Mouse (Mus musculus) gastrocnemius, postnatal 36 days (tissue): Measurements from ENCODE around the gene Tmem151b. TPM values are rescaled to one million over a fixed set of nuclear protein-coding genes. Genes with fewer than 3 reads are reported as not detected.

Experiments used
- DNase-seq, 2 experiments: peaks; one replicate each; pipeline ENCODE4 v3.0.0; 2022
- intact Hi-C: fragments of 180-260 bp; cut with DNase I; formaldehyde crosslinking; loops from one replicate; pipeline ENCODE4 v1.15.1; 2025
- total RNA-seq, 2 experiments: library from RNA; stranded (reverse); gene quantifications; 2 replicates each; pipeline ENCODE4 v1.2.3; 2021

Tmem151b gene
- total RNA-seq, 2 experiments from 2014 or later, result 0.13 TPM; not detected in 1

DNA sequence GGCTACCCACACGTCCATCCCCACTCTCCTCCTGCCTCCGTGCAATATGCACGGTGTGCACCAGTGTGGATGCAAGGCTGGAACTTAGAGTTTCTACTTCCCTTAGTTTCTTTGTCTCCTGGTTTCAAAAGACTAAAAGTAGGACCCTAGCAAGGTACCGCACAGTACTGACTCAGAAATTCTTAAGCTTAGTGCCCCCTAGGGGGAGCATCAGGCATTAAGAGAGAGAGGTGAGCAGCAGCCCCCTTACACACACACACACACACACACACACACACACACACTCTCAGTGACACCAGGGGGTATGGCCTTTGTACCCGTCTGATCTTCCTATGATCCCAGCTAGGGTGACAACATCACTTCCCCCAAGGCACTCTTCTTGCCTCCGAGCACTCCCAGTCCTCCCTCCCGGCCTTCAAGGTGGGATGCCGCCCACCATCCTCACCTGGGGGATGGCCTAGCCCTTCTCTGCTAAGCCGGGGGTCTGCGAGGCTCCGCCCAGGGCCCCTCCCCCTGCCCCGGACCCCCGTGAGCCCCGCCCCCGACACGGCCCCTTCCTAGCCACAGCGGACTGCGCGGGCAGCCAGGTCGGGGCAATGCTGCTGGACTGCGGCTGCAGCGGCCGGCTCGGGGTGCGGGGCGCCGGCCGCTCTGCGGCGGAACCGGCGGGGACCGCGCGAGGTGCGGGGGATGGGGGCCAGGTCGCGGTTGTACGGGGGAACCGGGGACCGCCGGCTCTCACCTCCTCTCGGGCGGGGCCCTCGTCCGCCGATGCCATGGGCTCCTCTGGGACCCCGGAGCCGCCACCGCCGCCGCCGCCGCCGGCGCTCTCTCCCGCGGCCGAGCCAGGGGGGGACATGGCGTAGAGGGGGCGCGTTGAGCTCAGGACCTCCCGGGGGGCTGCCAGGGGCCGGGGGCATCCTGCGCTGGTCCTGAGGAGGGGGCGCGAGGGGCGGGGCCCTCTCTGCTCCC is 650 bp downstream of the Tmem151b start:
- DNase-seq, result no peak
- intact Hi-C loops, result no loop called here

DNA sequence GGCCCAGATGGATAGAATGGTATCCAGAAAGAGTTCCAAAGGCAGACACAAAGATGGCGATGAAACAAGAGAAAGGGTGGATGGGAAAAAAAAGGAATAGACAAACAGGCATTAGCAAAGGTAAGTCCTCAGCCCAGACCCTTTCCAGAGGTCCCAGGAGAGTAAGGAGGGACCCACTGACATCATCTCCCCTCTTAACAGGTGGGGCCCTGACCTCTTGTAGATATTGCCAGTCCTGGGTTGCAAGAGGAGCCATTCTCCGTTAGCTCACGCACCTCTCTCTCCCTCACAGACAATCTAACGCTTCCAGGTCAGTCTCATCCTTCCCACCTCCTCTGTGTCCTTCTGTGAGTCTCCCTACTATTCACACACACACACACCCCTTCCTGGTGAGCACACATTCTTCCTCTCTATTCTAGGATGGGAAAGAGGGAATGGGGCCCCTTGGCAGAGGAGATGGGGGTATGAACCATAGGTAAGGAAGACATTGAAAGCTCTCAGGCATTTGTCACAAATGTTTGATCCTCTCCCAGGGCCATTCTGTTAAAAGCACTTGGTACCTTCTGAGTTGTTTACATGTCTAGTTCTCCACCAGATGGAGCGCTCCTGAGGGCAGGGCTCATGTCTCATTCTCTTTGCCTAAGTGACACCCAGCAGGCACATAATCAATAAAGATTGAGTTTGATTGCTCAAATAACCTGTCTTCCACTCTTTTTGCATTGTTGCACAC is 1.9 kb downstream of the Tmem151b start:
- intact Hi-C loops, result no loop called here
- no peak for DNase-seq

DNA sequence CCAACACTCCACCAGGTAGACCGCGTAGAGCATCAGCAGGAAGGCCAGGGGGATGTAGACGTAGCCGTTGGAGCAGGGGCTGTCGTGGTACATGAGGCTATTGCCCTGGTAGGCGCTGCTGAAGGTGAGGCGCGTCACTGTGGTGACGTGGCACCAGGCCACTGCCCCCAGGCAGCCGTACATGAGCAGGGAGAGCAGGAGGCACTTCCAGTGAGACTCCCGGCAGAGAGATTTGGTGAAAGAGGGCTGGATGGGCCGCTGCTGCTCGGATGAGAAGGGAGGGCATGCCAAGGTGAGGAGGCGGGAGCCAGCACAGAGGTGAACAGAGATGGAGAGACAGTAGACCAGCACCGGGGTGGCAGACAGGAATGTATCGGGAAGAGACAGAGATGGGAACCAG is 2.5 kb downstream of the Tmem151b start:
- no peak for DNase-seq
- intact Hi-C loops, result no loop called here

- no peak for DNase-seq
- intact Hi-C loops, result no loop called here
These were observed 4.1 kb downstream of the Tmem151b start for GRCm38 (mm10) chr17:45545278-45545961.

- DNase-seq, result no peak
- intact Hi-C loops, result no loop called here
These were observed 4.6 kb downstream of the Tmem151b start for GRCm38 (mm10) chr17:45544873-45545277.

- intact Hi-C loops, result no loop called here
- no peak for DNase-seq
These were observed 5.2 kb downstream of the Tmem151b start for GRCm38 (mm10) chr17:45544001-45544872.

DNA sequence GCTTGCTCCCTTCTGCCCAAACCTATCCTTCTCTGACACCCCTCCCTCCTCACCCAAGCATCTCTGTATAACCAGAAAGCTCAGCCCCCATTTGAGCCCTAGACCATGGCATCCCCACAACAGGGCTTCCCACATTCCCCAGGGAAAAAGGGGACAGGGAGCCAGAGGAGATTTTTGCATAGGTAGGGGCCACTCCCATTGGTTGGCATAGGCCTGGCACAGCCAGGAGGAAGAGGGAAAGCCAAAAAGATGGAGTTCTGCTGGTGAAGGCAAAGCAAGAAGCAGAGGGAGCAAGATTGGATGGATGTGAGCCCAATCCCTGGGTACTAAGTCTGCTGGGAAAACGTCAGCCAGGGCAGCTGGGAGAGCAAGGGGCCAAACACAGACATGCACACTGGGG is 6.4 kb downstream of the Tmem151b start:
- no peak for DNase-seq
- intact Hi-C loops, result no loop called here

DNA sequence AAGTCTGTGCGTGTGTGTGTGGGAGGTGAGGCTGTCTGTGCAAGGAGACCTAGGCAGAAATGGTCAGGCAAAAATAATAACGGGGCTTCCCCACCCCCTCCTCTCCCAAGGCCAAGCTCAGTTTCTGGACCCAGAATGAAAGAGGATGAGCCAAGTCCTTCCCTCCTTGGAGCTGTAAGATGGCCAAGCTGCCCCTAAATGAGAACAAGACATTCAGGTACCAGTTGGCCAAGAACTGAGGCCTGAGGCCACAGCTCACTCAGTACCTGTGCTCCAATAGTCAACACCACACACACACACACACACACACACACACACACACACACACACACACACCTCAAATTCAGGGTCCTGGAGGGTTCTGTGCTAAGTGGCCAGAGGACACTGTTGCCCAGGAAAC is 6.8 kb downstream of the Tmem151b start:
- intact Hi-C loops, result no loop called here
- no peak for DNase-seq

DNA sequence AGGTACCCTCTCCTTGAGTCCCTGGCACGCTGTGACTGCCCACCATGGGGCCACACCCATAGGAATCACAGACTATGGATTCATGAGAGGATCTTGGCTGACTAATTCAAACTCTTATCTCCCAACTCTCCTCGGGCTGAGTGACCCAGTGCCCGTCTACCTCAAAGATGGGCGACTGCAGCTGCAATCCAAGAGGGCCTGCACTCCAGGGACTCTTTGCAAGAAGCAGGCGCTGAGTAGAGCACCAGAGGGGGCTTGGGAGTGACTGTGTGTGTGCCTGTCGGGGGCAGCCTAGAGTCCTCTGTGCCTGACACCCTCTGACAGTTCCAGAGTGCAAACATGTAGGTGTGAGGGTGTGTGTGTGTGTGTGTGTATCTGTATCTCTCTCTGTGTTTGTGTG is 7.3 kb downstream of the Tmem151b start:
- DNase-seq, result no peak
- intact Hi-C loops, result no loop called here

GRCm38 (mm10) chr17:45539664-45540063 is 9.8 kb downstream of the Tmem151b start:
- intact Hi-C loops, result no loop called here

DNA sequence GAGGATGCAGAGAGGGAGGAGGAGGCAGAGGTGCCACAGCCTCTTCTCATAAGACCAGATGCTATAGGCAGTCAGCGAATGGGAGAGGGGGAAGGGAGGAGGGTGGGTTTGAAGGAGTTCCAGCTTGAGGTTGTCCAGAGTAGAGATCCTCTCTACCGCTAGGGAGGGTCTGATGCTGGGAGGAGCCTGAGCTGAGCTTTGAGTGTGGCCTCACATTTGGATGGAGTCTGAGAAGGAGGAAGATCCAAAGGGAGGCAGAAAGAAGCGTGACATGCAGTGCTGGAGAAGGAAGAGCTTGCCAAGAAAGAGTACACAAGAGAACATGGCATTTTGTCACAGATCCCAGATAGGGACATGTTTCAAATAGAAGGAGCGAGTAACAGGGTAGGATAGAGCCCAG is 11.1 kb downstream of the Tmem151b start:
- no peak for DNase-seq

More at GRCm38 (mm10) chr17:45539664-45540063, 9.8 kb downstream of the Tmem151b start:
- no peak for DNase-seq

GRCm38 (mm10) chr17:45536264-45536663 is 13.2 kb downstream of the Tmem151b start:
- no peak for DNase-seq
- intact Hi-C loops, result no loop called here

More for the DNA sequence above, 11.1 kb downstream of the Tmem151b start:
- intact Hi-C loops, result no loop called here

GRCm38 (mm10) chr17:45532896-45533295 is 16.6 kb downstream of the Tmem151b start:
- no peak for DNase-seq
- intact Hi-C loops, result no loop called here

DNA sequence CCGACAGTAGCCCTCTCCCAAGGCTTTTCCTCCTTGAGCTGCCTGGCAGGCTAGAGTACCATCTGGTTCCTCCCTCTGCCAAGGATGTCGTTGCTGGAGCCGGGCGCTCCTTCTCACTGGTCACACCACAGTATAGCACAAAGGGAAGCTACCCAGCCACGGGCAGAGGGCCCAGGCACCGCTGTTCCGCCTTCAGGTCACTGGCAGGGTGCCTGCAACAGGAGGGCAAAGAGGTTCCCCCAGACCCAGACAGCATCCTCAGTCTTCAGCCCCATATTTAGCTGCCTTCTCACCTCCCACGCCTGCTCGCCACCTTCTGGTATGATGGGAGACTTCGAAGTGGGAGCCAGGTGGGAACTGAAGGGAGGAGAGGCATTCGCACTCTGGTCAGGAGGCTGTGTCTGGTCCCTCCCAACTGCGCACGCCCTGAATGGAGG is 19.1 kb downstream of the Tmem151b start:
- intact Hi-C loops, result no loop called here
- DNase-seq, result no peak

DNA sequence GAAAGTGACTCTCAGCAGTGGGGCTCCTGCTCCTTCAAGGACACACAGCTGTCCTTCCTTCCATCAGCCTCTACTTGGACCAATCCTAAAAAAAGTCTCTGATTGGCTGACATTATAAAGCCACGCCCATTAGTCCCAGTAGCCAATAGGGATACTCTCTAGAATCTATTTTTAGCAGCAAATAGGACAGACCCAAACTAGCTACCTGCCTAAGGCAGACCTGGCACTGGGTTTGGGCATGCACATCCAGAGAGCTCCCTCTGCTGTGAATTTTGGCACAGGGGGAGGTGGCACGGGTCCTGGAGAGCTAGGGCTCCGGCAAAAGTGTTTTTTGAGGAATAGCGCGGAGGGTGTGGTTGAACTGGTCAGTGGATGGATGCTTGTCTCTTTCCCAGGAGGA is 22.9 kb downstream of the Tmem151b start:
- no peak for DNase-seq
- intact Hi-C loops, result no loop called here

DNA sequence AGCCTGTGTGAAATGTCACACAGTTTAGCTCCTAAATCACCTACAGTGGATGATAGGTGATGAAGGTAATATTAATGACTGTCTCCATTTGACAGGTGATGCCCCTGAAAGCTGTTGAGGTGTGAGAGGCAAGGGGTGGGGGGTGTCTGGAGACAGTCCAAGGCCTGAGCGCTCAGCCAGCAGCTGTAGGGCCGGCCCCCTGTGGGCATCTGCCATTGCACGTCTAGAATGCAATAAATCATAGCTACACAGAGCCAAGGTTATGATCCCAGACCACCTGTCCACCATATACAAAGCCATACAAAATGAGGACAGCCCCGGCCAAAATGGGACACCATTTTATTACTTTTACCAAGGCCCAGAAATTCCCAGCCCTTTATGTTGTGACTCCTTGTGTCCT is 24.5 kb downstream of the Tmem151b start:
- no peak for DNase-seq
- intact Hi-C loops, result no loop called here

- DNase-seq, result no peak
- intact Hi-C loops, result no loop called here
These were observed 26.2 kb downstream of the Tmem151b start, which contains the start of gene Tcte1 for GRCm38 (mm10) chr17:45523263-45523662. Gene Tcte1, plus strand, starts transcription at chr17:45523434.

GRCm38 (mm10) chr17:45520136-45520535 is 29.3 kb downstream of the Tmem151b start:
- intact Hi-C loops, result no loop called here
- no peak for DNase-seq

GRCm38 (mm10) chr17:45518766-45519475 is 30.6 kb downstream of the Tmem151b start:
- no peak for DNase-seq
- intact Hi-C loops, result loop anchor here (5.0 kb wide), 1 partner anchor 123 kb away; no protein-coding TSS in a partner anchor
